Mouse (Mus musculus) kidney, postnatal 0 days (tissue): ENCODE measurements at regions not wholly inside any gene's neighbourhood (a gene's known extent, or its start where the extent isn't known, plus 50 kb on each side); places are given as distances from the start of the nearest gene placed in this dataset.

Source experiments
- ATAC-seq: fragments of 200-750 bp; cut with Nextera tagmentation; replicated peaks from 2 replicates; pipeline ENCODE4 v1.8.0; 2017; ENCODE audit warnings: low read depth, moderate number of reproducible peaks, moderate TSS enrichment, moderate library complexity; ENCODE audit not compliant: low FRiP score
- DNase-seq: peaks from one replicate; pipeline ENCODE4 v3.0.0-alpha.2; 2016; ENCODE audit warnings: low spot score
- H3K27ac ChIP-seq: fragments of 300-500 bp; sonication (generic); 2 replicates; pipeline ENCODE4 v1.5.1; 2014; ENCODE audit warnings: mild to moderate bottlenecking
- H3K27me3 ChIP-seq: fragments of 300-500 bp; sonication (generic); 2 replicates; pipeline ENCODE4 v1.6.1; 2014; ENCODE audit warnings: low read length, mixed read lengths; ENCODE audit not compliant: insufficient read depth
- H3K36me3 ChIP-seq: fragments of 300-500 bp; sonication (generic); 2 replicates; pipeline ENCODE4 v1.6.1; 2014; ENCODE audit warnings: low read length, mixed read lengths; ENCODE audit not compliant: insufficient read depth
- H3K4me1 ChIP-seq: fragments of 300-500 bp; sonication (generic); replicated peaks from 2 replicates; pipeline ENCODE4 v1.6.1; 2014; ENCODE audit warnings: antibody characterized with exemption, low read length, mixed read lengths; ENCODE audit not compliant: insufficient read depth
- H3K4me2 ChIP-seq: fragments of 300-500 bp; sonication (generic); 2 replicates; pipeline ENCODE4 v1.6.1; 2014; ENCODE audit warnings: mild to moderate bottlenecking, low read length, moderate library complexity, mixed read lengths
- H3K4me3 ChIP-seq: fragments of 300-500 bp; sonication (generic); replicated peaks from 2 replicates; pipeline ENCODE4 v1.5.1; 2014; ENCODE audit warnings: low read depth, low read length
- H3K9ac ChIP-seq: fragments of 300-500 bp; sonication (generic); 2 replicates; pipeline ENCODE4 v1.6.1; 2014; ENCODE audit warnings: low read depth, low read length
- H3K9me3 ChIP-seq: fragments of 300-500 bp; sonication (generic); replicated peaks from 2 replicates; pipeline ENCODE4 v1.6.1; 2016; ENCODE audit warnings: low read length, inconsistent platforms, mixed read lengths
- CTCF ChIP-seq: IDR thresholded peaks from 2 replicates; pipeline ENCODE4 v1.5.1; 2016; ENCODE audit warnings: antibody characterized with exemption, low read depth, mild to moderate bottlenecking, moderate library complexity
- WGBS: fragments of 180-500 bp; shearing (Covaris S2); extraction: QIAGEN DNeasy Blood & Tissue Kit; methylation state at CpG from one replicate; pipeline ENCODE4 v1.1.7; 2014; 5-methylcytosine and 5-hydroxymethylcytosine counted together

- Histone ChIP-seq H3K27ac (no peak overlapping the region), H3K4me2 (no peak overlapping the region), H3K9ac (no peak overlapping the region), H3K4me3 (no peak overlapping the region), H3K9me3 (no peaks in the 10 kb centered on the region), H3K27me3 (no peaks in the 10 kb centered on the region), H3K4me1 (no peaks in the 10 kb centered on the region), H3K36me3 (no peaks in the 10 kb centered on the region)
- ATAC-seq: no peak
- DNase-seq: no peak
- TF ChIP-seq CTCF: no peak
- WGBS: 96% methylated on average over 1 of the region's 1 CpGs
Measured at GRCm38 (mm10) chr17:4380449-4380848, 613.7 kb upstream of the Arid1b start.

- H3K36me3 ChIP-seq: no peaks in the 10 kb centered on the region
Measured at GRCm38 (mm10) chr17:4380873-4381272, 613.3 kb upstream of the Arid1b start.

GRCm38 (mm10) chr17:4381896-4382685 is 612.0 kb upstream of the Arid1b start:
- ATAC-seq (no peak), DNase-seq (no peak)
- Histone ChIP-seq H3K27me3 (no peaks in the 10 kb centered on the region), H3K4me2 (no peak overlapping the region), H3K4me3 (no peak overlapping the region), H3K4me1 (no peaks in the 10 kb centered on the region), H3K36me3 (no peaks in the 10 kb centered on the region), H3K9me3 (no peaks in the 10 kb centered on the region), H3K27ac (no peak overlapping the region), H3K9ac (no peak overlapping the region)
- no peak for TF ChIP-seq CTCF
- 79% methylated on average over 13 of the region's 13 CpGs for WGBS

More at GRCm38 (mm10) chr17:4380873-4381272, 613.3 kb upstream of the Arid1b start:
- ATAC-seq: no peak
- Histone ChIP-seq H3K27me3 (no peaks in the 10 kb centered on the region), H3K4me2 (no peak overlapping the region), H3K9ac (no peak overlapping the region), H3K9me3 (no peaks in the 10 kb centered on the region), H3K27ac (no peak overlapping the region), H3K4me1 (no peaks in the 10 kb centered on the region), H3K4me3 (no peak overlapping the region)
- TF ChIP-seq CTCF: no peak
- no peak for DNase-seq

GRCm38 (mm10) chr17:4382716-4383115 is 611.4 kb upstream of the Arid1b start:
- no peak for ATAC-seq
- TF ChIP-seq CTCF: no peak
- H3K4me1 ChIP-seq: no peaks in the 10 kb centered on the region
- no peak overlapping the region for H3K9ac ChIP-seq
- H3K27ac ChIP-seq: no peak overlapping the region
- H3K4me3 ChIP-seq: no peak overlapping the region
- no peaks in the 10 kb centered on the region for H3K9me3 ChIP-seq
- H3K4me2 ChIP-seq: no peak overlapping the region
- DNase-seq: no peak
- H3K27me3 ChIP-seq: no peaks in the 10 kb centered on the region
- no peaks in the 10 kb centered on the region for H3K36me3 ChIP-seq

GRCm38 (mm10) chr17:4387616-4388015 is 606.5 kb upstream of the Arid1b start:
- Histone ChIP-seq H3K4me1 (no peaks in the 10 kb centered on the region), H3K27me3 (no peaks in the 10 kb centered on the region), H3K4me3 (no peak overlapping the region), H3K27ac (no peak overlapping the region), H3K4me2 (no peak overlapping the region), H3K36me3 (no peaks in the 10 kb centered on the region), H3K9ac (no peak overlapping the region), H3K9me3 (no peaks in the 10 kb centered on the region)
- no peak for TF ChIP-seq CTCF
- ATAC-seq (no peak), DNase-seq (peak; percentile 6)
- WGBS: 63% methylated on average over 4 of the region's 4 CpGs

- WGBS: 92% methylated on average over 4 of the region's 4 CpGs
- no peak overlapping the region for H3K4me2 ChIP-seq
- H3K27ac ChIP-seq: no peak overlapping the region
- no peaks in the 10 kb centered on the region for H3K9me3 ChIP-seq
- H3K4me3 ChIP-seq: no peak overlapping the region
- no peaks in the 10 kb centered on the region for H3K4me1 ChIP-seq
- ATAC-seq: no peak
- no peak overlapping the region for H3K9ac ChIP-seq
- H3K36me3 ChIP-seq: no peaks in the 10 kb centered on the region
- no peaks in the 10 kb centered on the region for H3K27me3 ChIP-seq
- no peak for DNase-seq
- TF ChIP-seq CTCF: no peak
Measured at GRCm38 (mm10) chr17:4390012-4390411, 604.1 kb upstream of the Arid1b start.

- Histone ChIP-seq H3K27me3 (no peaks in the 10 kb centered on the region), H3K4me1 (no peaks in the 10 kb centered on the region), H3K27ac (no peak overlapping the region), H3K9ac (no peak overlapping the region), H3K4me3 (no peak overlapping the region), H3K36me3 (no peaks in the 10 kb centered on the region), H3K9me3 (no peaks in the 10 kb centered on the region), H3K4me2 (no peak overlapping the region)
- DNase-seq (no peak), ATAC-seq (no peak)
- no peak for TF ChIP-seq CTCF
Measured at GRCm38 (mm10) chr17:4390577-4390976, 603.6 kb upstream of the Arid1b start.
